Mouse (Mus musculus) spleen, postnatal 10 days (tissue): ENCODE results near the gene 4930583I09Rik.

Source experiments
- DNase-seq, 2 experiments: peaks; one replicate each; pipeline ENCODE4 v3.0.0; 2021 to 2022; ENCODE audit warnings: low spot score in 2 of 2

Gene 4930583I09Rik

GRCm38 (mm10) chr17:64802168-64802955 lies 33.5 kb downstream of the 4930583I09Rik start:
- DNase-seq: no peak

- no peak for DNase-seq
Measured at GRCm38 (mm10) chr17:64792623-64793022, 43.2 kb downstream of the 4930583I09Rik start.

DNA sequence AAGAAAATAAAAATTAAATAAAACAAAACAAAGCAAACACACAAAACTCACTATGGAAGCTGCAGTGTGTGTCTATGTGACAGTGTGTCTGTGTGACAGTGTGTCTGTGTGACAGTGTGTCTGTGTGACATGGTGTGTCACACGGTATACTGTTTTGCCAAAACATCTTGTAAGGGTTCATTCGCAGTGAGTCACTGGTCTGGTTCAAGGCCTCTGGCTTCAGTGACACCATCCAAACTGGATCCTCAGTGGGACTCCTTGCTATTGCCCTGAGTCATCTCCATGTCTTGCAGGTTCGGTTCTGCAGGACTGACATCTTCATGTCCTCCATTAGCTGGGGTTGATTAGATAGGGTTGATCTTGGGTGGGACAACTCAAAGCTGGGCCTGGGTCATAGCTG lies 43.8 kb downstream of the 4930583I09Rik start:
- DNase-seq: no peak

DNA sequence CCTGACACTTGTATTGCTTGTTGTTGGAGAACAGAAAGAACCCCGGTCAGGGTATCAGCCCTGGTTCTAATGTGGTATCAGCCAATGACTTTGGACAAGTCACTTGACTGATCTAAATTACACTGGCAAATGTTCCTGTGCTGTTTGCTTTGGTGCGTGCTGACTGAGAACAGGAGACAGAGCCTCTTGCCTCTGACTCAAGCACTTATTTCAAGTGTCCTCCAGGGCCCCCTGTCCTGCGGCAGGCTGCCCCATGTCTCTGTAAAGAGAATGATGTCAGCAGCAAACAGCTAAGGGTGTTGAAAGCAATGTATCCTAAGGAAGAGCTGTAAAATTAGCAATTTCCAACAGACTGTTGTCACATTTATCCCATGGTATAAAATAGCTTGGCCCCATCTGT lies 46.7 kb downstream of the 4930583I09Rik start:
- DNase-seq: no peak

DNA sequence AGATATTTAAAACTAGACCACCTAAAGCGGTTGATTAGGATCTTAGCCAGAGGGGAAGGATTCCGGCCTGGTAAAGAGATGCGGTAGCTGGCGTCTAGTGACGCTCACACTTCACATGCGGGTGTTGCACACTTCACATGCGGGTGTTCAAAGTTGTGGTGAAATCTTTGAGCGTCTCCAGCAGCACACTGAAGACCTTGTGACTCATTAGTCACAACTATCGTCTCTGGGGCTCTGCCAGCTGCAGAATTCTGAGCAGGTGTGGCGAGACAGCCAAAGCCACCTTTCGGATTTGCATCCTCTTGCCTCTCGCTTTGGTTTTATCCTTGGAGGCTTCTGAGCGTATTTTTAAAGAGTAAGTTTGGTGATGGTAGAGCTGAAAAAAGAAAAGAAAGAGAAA lies 47.6 kb downstream of the 4930583I09Rik start:
- no peak for DNase-seq

- no peak for DNase-seq
Measured at GRCm38 (mm10) chr17:64785961-64786360, 49.9 kb downstream of the 4930583I09Rik start.
